ENCODE assay signal across 8 mouse cellular contexts in the genomic region with DNA sequence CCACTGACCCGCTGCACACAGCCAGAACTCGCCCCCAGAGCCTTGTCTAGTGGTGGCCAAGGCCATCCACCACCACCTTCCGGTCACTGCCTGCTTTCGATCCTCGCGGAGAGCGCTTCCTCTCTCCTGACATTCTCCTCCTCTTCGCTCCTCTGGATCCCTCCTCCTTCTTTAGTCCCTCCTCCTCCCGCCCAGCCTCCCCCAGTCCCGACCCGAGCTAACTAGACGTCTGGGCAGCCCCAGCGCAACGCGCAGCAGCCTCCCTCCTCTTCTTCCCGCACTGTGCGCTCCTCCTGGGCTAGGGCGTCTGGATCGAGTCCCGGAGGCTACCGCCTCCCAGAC. TPM values are rescaled to one million over a fixed set of nuclear protein-coding genes. Genes with fewer than 3 reads are reported as not detected.
DNase-seq lines count a peak whose midpoint lies in the region; ATAC-seq and TF ChIP-seq lines count a peak whose summit lies in the region.

Gene Egfr (plus strand): TSS at position 197 of the 342 bp plus-strand sequence.

- no peaks in the 10 kb centered on the region for H3K9me3 ChIP-seq in forebrain, embryonic 10.5 days
- H3K9me3 ChIP-seq in heart, embryonic 16.5 days (replicated peaks; ENCODE audit: control insufficient read depth, low read length), result no peaks in the 10 kb centered on the region
- no peaks in the 10 kb centered on the region for H3K9me3 ChIP-seq in liver, embryonic 16.5 days (replicated peaks; ENCODE audit: control insufficient read depth, low read length)

- H3K27me3 ChIP-seq in forebrain, embryonic 10.5 days (ENCODE audit: poor library complexity, severe bottlenecking), result peaks cover 54% of the 10 kb centered on the region
- peaks cover 35% of the 10 kb centered on the region for H3K27me3 ChIP-seq in heart, embryonic 16.5 days (ENCODE audit: control insufficient read depth, insufficient read depth, low read length)
- peaks cover 21% of the 10 kb centered on the region for H3K27me3 ChIP-seq in liver, embryonic 16.5 days (ENCODE audit: control insufficient read depth, insufficient read depth, low read depth, low read length)

- peaks cover 20% of the 10 kb centered on the region for H3K4me1 ChIP-seq in forebrain, embryonic 10.5 days
- H3K4me1 ChIP-seq in heart, embryonic 16.5 days (ENCODE audit: control insufficient read depth, insufficient read depth, low read length), result peaks cover 5% of the 10 kb centered on the region; the same call in 1 of the 2 replicates
- H3K4me1 ChIP-seq in liver, embryonic 16.5 days (ENCODE audit: control insufficient read depth, low read depth, low read length), result no peaks in the 10 kb centered on the region
- peaks cover 16% of the 10 kb centered on the region for H3K4me1 ChIP-seq in olfactory bulb, adult 2 months (ENCODE audit: control insufficient read depth, insufficient read depth, low read length)

- ATAC-seq in heart, embryonic 16.5 days (replicated peaks; ENCODE audit: extremely low read depth, insufficient read depth, low FRiP score), result peak; percentile 91
- ATAC-seq in liver, embryonic 16.5 days (ENCODE audit: low read depth), result peak; percentile 81
- no peak for ATAC-seq in activated CD4-positive, CD25-positive, alpha-beta regulatory T cell, adult 4 months

- peak within 1 kb of the TSS; percentile 79 for H3K4me2 ChIP-seq in heart, embryonic 16.5 days (ENCODE audit: low read depth, low read length)
- peak within 1 kb of the TSS; percentile 59 for H3K4me2 ChIP-seq in liver, embryonic 16.5 days (ENCODE audit: low read depth, low read length)

- H3K27ac ChIP-seq in forebrain, embryonic 10.5 days, result peak within 1 kb of the TSS; percentile 68; the same call in 1 of the 2 replicates
- H3K27ac ChIP-seq in heart, embryonic 16.5 days (ENCODE audit: low read length), result peak within 1 kb of the TSS; percentile 35; the same call in 1 of the 2 replicates
- no peak within 1 kb of the TSS for H3K27ac ChIP-seq in liver, embryonic 16.5 days (ENCODE audit: low read length)
- no peak within 1 kb of the TSS for H3K27ac ChIP-seq in olfactory bulb, adult 2 months (ENCODE audit: insufficient read depth, low read depth, low read length)

- no peaks in the 10 kb centered on the region for H3K36me3 ChIP-seq in forebrain, embryonic 10.5 days (replicated peaks)
- no peaks in the 10 kb centered on the region for H3K36me3 ChIP-seq in heart, embryonic 16.5 days (ENCODE audit: control insufficient read depth, insufficient read depth)
- H3K36me3 ChIP-seq in liver, embryonic 16.5 days (ENCODE audit: control insufficient read depth, insufficient read depth), result no peaks in the 10 kb centered on the region

- H3K4me3 ChIP-seq in forebrain, embryonic 10.5 days, result peak within 1 kb of the TSS; percentile 65
- H3K4me3 ChIP-seq in heart, embryonic 16.5 days (ENCODE audit: low read length), result peak within 1 kb of the TSS; percentile 76
- H3K4me3 ChIP-seq in liver, embryonic 16.5 days (ENCODE audit: low read depth, low read length), result peak within 1 kb of the TSS; percentile 59
- H3K4me3 ChIP-seq in olfactory bulb, adult 2 months (ENCODE audit: insufficient read depth, low read depth, low read length), result peak within 1 kb of the TSS; percentile 59

- H3K9ac ChIP-seq in heart, embryonic 16.5 days (ENCODE audit: low read length), result peak within 1 kb of the TSS; percentile 73
- H3K9ac ChIP-seq in liver, embryonic 16.5 days (ENCODE audit: low read depth, low read length), result peak within 1 kb of the TSS; percentile 43

- DNase-seq in urinary bladder, postnatal 10 days (ENCODE audit: low spot score), result peak; percentile 15
- DNase-seq in urinary bladder, adult 2 months (ENCODE audit: low spot score), result no peak
- DNase-seq in forebrain, embryonic 10.5 days (ENCODE audit: extremely low spot score, low spot score), result no peak
- peak; percentile 86 for DNase-seq in kidney, postnatal 14 days

- TF ChIP-seq CTCF in olfactory bulb, adult 2 months (IDR thresholded peaks at IDR 0.05; ENCODE audit: insufficient read depth, low read depth, low read length), result no peak

- WGBS in forebrain, embryonic 10.5 days, result 0% methylated on average over 21 of the region's 21 CpGs
- under 1% methylated on average over 21 of the region's 21 CpGs for WGBS in heart, embryonic 16.5 days
- 2% methylated on average over 21 of the region's 21 CpGs for WGBS in liver, embryonic 16.5 days (ENCODE audit: insufficient replicate concordance)
- WGBS in olfactory bulb, adult 2 months, result 4% methylated on average over 21 of the region's 21 CpGs

- 0 out of 2 replicates have a peak, but pooled peaks have one; percentile 14 for TF ChIP-seq POLR2A in olfactory bulb, adult 2 months (IDR thresholded peaks at IDR 0.05; ENCODE audit: insufficient read depth, low read depth, low read length)

RNA-seq across cellular contexts. Expression of gene Egfr, which starts in this region (rescaled TPM):
- polyA plus RNA-seq in urinary bladder, adult 2 months (2012; rRNA removed), result 9.1 and 10.4 TPM in 2 replicates
- polyA plus RNA-seq in forebrain, embryonic 10.5 days (2016; fragmentation: Nextera tagmentation; extraction: Ambion mirVana), result 2.2 and 2.6 TPM in 2 replicates
- 3.3 and 5.3 TPM in 2 replicates for polyA plus RNA-seq in heart, embryonic 16.5 days (2015; fragmentation: Nextera tagmentation; extraction: Ambion mirVana)
- 1.2 and 1.3 TPM in 2 replicates for polyA plus RNA-seq in liver, embryonic 16.5 days (2015; fragmentation: Nextera tagmentation; extraction: Ambion mirVana)
- polyA plus RNA-seq in olfactory bulb, adult 2 months (2012; ENCODE audit: insufficient read depth, insufficient read length, low replicate concordance, missing spikeins), result not detected in 2 replicates
- under 1 TPM in 1 of 2 experiments, not detected in 1; 0.13 TPM for polyA plus RNA-seq in activated CD4-positive, CD25-positive, alpha-beta regulatory T cell, adult 4 months (2017; shearing (Covaris generic))

Comparison
In these comparisons a context has a peak if more than half of its experiments do, and no peak if none do; other contexts are left out.
1. DNase-seq: peak in urinary bladder, postnatal 10 days (single experiment) and kidney, postnatal 14 days (single experiment); none in urinary bladder, adult 2 months (single experiment) and forebrain, embryonic 10.5 days (single experiment).
2. H3K27ac ChIP-seq: peak in forebrain, embryonic 10.5 days (single experiment) and heart, embryonic 16.5 days (single experiment); none in liver, embryonic 16.5 days (single experiment) and olfactory bulb, adult 2 months (single experiment).
3. Peak in every context shown above with its lines, with median percentiles within 50 percentile points of each other: H3K4me3 ChIP-seq.